Mouse (Mus musculus) stomach, embryonic 14.5 days (tissue): ENCODE data around the gene Gstt2. TPM values are rescaled to one million over a fixed set of nuclear protein-coding genes. Genes with fewer than 3 reads are reported as not detected.

Source experiments
- ATAC-seq: fragments of 200-750 bp; cut with Nextera tagmentation; 2 replicates; pipeline ENCODE4 v1.8.0; 2017; ENCODE audit warnings: low read depth, moderate TSS enrichment; ENCODE audit not compliant: insufficient number of reproducible peaks, insufficient read depth, low FRiP score
- H3K27ac ChIP-seq: fragments of 300-500 bp; sonication (generic); 2 replicates; pipeline ENCODE4 v1.5.1; 2014; ENCODE audit warnings: mild to moderate bottlenecking, low read length, moderate library complexity, mixed read lengths
- H3K27me3 ChIP-seq: fragments of 300-500 bp; sonication (generic); 2 replicates; pipeline ENCODE4 v1.6.1; 2014; ENCODE audit warnings: low read length, control low read depth, mixed read lengths; ENCODE audit not compliant: control insufficient read depth, insufficient read depth
- H3K36me3 ChIP-seq: fragments of 300-500 bp; sonication (generic); 2 replicates; pipeline ENCODE4 v1.6.1; 2014; ENCODE audit warnings: mild to moderate bottlenecking, control low read depth, low read length, moderate library complexity, mixed read lengths; ENCODE audit not compliant: control insufficient read depth, insufficient read depth
- H3K4me1 ChIP-seq: fragments of 300-500 bp; sonication (generic); 2 replicates; pipeline ENCODE4 v1.6.1; 2014; ENCODE audit warnings: low read length, control low read depth, mixed read lengths; ENCODE audit not compliant: control insufficient read depth, insufficient read depth
- H3K4me2 ChIP-seq: fragments of 300-500 bp; sonication (generic); replicated peaks from 2 replicates; pipeline ENCODE4 v1.6.1; 2014; ENCODE audit warnings: low read depth, low read length, control low read depth
- H3K4me3 ChIP-seq: fragments of 300-500 bp; sonication (generic); 2 replicates; pipeline ENCODE4 v1.5.1; 2014; ENCODE audit warnings: low read depth, low read length, control low read depth
- H3K9ac ChIP-seq: fragments of 300-500 bp; sonication (generic); replicated peaks from 2 replicates; pipeline ENCODE4 v1.6.1; 2014; ENCODE audit warnings: low read depth, mild to moderate bottlenecking, control low read depth, low read length, moderate library complexity, mixed read lengths
- H3K9me3 ChIP-seq: fragments of 300-500 bp; sonication (generic); 2 replicates; pipeline ENCODE4 v1.6.1; 2016; ENCODE audit warnings: low read depth, low read length, control low read depth; ENCODE audit not compliant: control insufficient read depth
- WGBS: fragments of 180-500 bp; shearing (Covaris S2); extraction: QIAGEN DNeasy Blood & Tissue Kit; methylation state at CpG from one replicate; pipeline ENCODE4 v1.1.7; 2014; 5-methylcytosine and 5-hydroxymethylcytosine counted together
- polyA plus RNA-seq: library from polyadenylated mRNA; unstranded; fragments of >200 nt; fragmentation: Nextera tagmentation; extraction: Ambion mirVana; gene quantifications from 2 replicates; pipeline ENCODE4 v1.2.1, GENCODE M21; 2014

Gene Gstt2
- polyA plus RNA-seq = 43.5 and 47.4 TPM in 2 replicates

DNA sequence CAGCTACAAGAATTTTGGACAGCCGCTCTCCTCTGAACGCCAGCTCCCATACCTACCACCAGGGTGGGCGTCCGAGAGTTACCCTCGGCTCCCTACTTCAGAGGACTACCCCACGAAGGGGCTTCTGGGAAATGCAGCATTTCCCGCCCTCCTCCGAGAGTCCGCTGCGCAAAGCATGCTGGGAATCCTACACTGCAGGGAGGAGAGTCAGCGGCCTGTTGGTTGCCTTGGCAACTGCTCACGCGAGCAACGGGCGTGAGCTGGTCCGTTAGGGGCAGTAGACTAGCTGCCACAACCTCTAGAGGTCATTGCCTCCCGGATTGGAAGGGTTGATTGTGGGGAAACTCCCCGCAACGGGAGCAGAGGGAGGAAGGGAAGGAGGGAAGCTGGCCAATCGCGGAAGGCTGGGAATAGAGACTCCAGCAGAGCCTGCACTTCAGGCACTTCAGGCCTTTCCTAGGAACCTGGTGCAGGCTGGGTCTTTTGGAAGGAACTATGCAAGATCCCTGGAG lies at the start of gene Gstt2:
Gene Gstt2 (minus strand): TSS at position 177 of the 512 bp plus-strand sequence.
- no peaks in the 10 kb centered on the region for H3K9me3 ChIP-seq
- H3K4me2 ChIP-seq = peak within 1 kb of the TSS; percentile 55
- peak; percentile 83 for ATAC-seq
- H3K4me3 ChIP-seq = peak within 1 kb of the TSS; percentile 32
- H3K9ac ChIP-seq = peak within 1 kb of the TSS; percentile 41
- H3K27me3 ChIP-seq = no peaks in the 10 kb centered on the region
- H3K36me3 ChIP-seq = no peaks in the 10 kb centered on the region
- H3K27ac ChIP-seq = peak within 1 kb of the TSS; percentile 83
- 1% methylated on average over 21 of the region's 21 CpGs for WGBS
- peaks cover 20% of the 10 kb centered on the region for H3K4me1 ChIP-seq

DNA sequence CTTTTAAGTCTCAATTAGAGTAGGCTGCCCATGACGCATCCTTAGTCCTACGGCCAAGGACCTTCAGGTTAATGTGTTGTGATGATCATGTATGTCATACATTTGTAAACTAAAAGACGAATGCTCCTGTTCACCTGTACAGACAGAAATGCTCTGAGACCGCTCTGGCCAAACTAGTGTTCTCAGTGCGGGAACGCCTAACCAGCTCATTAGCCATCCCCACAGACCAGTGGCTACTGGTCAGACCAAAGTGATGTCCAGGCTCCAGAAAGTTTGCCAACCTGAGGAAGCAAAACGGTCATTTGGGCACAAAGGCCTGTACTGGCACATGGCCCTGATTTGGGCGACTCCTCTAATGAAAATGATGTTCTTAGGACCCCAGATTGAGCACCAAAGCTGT lies 47.5 kb upstream of the Gstt2 start:
- no peaks in the 10 kb centered on the region for H3K27me3 ChIP-seq
- H3K4me3 ChIP-seq = no peak overlapping the region
- no peak overlapping the region for H3K4me2 ChIP-seq
- H3K36me3 ChIP-seq = no peaks in the 10 kb centered on the region
- no peaks in the 10 kb centered on the region for H3K9me3 ChIP-seq
- no peak overlapping the region for H3K27ac ChIP-seq
- 88% methylated on average over 8 of the region's 8 CpGs for WGBS
- peaks cover 14% of the 10 kb centered on the region; the same call in 1 of the 2 replicates for H3K4me1 ChIP-seq
- H3K9ac ChIP-seq = no peak overlapping the region
- ATAC-seq = no peak

DNA sequence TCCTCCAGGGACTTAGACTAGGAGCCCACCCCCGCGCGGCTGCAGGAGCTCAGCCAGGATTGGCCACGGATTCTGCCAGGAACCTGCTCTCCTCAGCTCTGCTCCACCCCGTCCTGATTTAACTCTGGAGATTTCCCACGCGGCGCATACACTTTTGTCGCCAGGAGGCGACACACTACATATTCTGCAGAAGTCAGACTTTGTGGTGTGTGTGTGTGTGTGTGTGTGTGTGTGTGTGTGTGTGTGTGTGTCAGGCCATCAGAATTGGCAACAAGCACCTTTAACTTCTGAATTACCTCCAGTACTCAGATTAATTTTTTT lies 46.0 kb upstream of the Gstt2 start:
- Histone ChIP-seq H3K9ac (no peak overlapping the region), H3K27me3 (no peaks in the 10 kb centered on the region), H3K27ac (no peak overlapping the region), H3K4me1 (peaks cover 14% of the 10 kb centered on the region; the same call in 1 of the 2 replicates), H3K4me3 (no peak overlapping the region), H3K9me3 (no peaks in the 10 kb centered on the region), H3K4me2 (no peak overlapping the region; the same call in 1 of the 2 replicates), H3K36me3 (no peaks in the 10 kb centered on the region)
- WGBS = 2% methylated on average over 10 of the region's 10 CpGs
- ATAC-seq = peak; percentile 42; the same call in 1 of the 2 replicates

DNA sequence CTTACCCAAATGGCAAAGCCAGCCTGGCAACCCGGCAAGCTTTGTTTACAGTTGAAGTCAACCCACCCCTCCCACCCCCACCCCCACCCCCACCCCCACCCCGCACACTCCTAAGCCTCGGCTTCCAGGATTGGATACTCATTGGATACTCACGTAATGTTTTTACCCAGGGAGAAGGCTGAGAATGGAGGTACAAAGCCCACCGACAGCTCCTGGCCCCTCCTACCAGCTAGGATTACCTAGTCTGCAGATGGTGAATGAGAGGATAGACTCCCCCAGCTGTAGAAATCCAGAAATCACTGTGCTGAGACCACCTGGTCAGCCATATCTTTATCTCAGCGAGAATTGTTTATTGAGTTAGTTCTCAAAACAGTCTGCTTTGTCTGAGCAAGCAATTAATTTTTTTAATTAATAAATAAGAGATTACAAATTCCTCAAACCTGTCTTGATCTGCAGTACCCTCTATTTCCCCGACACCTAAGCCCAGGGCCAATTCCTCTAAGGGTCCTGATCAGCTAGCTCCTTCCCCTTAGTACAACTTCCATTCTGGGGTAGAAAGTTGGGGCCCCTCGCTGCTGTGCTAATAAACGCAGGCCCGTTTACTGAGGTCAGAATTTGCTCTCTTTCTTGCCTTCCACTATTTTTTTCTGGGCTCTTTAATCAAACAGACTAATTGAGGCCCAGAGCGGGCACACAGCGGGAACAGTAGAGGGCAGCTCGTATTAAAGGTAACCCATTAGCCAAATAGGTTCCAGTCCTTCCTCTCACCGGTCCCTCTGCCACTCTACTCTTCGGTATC lies 45.4 kb upstream of the Gstt2 start:
- H3K27me3 ChIP-seq = no peaks in the 10 kb centered on the region
- no peak overlapping the region for H3K9ac ChIP-seq
- no peak; the same call in 1 of the 2 replicates for ATAC-seq
- H3K27ac ChIP-seq = no peak overlapping the region; the same call in 1 of the 2 replicates
- no peak overlapping the region for H3K4me3 ChIP-seq
- no peaks in the 10 kb centered on the region for H3K36me3 ChIP-seq
- H3K4me2 ChIP-seq = no peak overlapping the region; the same call in 1 of the 2 replicates
- H3K4me1 ChIP-seq = peaks cover 14% of the 10 kb centered on the region; the same call in 1 of the 2 replicates
- 5% methylated on average over 15 of the region's 15 CpGs for WGBS
- H3K9me3 ChIP-seq = no peaks in the 10 kb centered on the region

DNA sequence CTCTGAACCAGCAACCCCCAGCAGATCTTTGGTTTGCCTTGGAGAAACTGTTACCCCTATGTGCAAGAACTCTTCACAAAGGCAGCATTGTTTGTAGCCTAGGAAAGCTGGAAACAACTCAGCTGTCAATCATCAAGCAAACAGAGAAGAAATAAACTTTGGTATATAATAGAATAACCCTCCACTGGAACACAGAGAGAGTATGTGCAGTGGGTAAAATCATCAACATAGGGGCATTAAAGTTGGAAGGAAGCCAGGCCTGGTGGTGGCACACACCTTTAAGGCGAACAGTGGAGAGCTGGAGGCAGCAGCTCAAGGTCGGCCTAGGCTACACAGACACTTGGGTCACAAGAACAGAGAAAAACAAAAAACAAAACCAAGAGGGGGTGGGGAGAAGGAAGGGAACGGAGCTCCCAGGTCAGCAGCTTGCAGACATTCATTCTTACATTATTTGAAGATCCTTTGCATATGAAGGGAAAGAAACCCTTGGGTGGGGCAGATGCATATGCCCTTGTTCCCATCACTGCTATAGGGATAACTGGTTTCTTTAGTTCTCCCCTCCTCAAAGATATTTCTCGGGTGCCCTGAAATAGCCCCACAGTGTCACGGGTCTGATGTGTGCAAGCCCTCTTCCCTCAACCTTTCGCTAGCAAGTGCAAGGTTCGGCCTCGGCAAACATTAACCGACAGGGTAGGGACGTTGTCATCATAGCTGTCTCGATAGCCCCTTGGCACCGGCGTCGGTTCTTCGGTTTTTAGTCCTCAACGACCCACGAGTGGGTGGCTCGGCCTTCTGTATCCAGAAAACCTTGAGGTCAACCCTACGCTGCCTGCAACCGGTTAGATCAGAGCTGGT lies 44.6 kb upstream of the Gstt2 start:
- Histone ChIP-seq H3K4me2 (no peak overlapping the region), H3K36me3 (no peaks in the 10 kb centered on the region), H3K4me3 (no peak overlapping the region), H3K4me1 (peaks cover 14% of the 10 kb centered on the region; the same call in 1 of the 2 replicates), H3K27ac (no peak overlapping the region; the same call in 1 of the 2 replicates), H3K27me3 (no peaks in the 10 kb centered on the region), H3K9me3 (no peaks in the 10 kb centered on the region), H3K9ac (no peak overlapping the region)
- peak; percentile 46; the same call in 1 of the 2 replicates for ATAC-seq
- 20% methylated on average over 20 of the region's 20 CpGs for WGBS

DNA sequence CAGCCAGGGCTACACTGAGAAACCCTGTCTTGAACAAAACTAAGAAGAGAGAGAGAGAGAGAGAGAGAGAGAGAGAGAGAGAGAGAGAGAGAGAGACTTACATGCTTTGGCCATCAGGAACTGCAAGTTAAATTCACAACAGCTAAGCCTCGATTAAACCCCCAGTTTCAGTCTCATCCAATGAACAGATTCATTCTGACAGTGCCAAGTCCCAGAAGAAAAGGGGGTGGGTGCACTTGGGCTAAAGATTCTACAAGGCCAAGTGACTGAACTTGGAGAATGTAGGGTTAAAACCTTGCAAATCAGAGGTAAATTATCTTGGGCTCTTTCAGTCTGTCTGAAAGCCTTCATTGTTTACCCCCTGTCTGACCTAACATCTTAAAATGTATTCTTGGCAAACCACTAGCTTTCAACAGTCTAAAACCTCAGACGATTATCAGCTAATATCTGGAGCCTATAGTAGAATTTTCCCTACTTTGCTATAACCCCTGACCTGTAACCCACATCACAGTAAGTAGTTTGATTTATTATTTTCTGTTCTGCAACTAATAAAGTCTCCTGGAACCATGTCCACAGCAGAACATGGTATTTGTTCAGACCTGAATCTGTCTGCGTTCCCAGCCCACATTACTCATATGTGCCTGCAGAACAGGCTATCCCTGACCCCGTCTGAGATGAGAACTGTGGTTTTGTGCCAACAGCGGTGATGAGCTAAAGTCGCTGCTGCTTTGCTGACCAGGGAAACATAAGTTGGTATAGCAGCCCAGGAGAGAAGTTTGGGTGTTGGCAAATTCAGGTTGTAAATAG lies 43.8 kb upstream of the Gstt2 start:
- Histone ChIP-seq H3K27ac (no peak overlapping the region; the same call in 1 of the 2 replicates), H3K36me3 (no peaks in the 10 kb centered on the region), H3K4me1 (peaks cover 14% of the 10 kb centered on the region; the same call in 1 of the 2 replicates), H3K9me3 (no peaks in the 10 kb centered on the region), H3K4me2 (no peak overlapping the region), H3K27me3 (no peaks in the 10 kb centered on the region), H3K9ac (no peak overlapping the region), H3K4me3 (no peak overlapping the region)
- no peak for ATAC-seq
- 28% methylated on average over 6 of the region's 6 CpGs for WGBS

DNA sequence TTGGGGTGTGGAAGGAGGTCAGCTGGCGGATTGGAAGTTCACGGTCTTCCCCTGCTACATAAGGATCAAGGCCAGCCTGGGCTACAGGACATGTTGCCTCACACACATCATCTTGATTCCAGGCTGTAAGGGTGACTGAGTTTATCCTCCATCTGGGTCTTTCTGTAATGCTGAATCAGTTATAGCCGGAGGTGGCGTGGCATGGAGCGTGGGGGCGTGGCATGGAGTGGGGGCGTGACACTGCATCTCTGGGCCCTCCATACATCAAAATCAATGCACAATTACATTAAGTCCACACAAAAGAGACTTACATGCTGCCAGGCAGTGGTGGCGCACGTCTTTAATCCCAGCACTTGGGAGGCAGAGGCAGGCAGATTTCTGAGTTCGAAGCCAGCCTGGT lies 43.1 kb upstream of the Gstt2 start:
- no peak overlapping the region for H3K4me2 ChIP-seq
- peaks cover 14% of the 10 kb centered on the region; the same call in 1 of the 2 replicates for H3K4me1 ChIP-seq
- no peaks in the 10 kb centered on the region for H3K27me3 ChIP-seq
- H3K9ac ChIP-seq = no peak overlapping the region
- no peaks in the 10 kb centered on the region for H3K9me3 ChIP-seq
- H3K27ac ChIP-seq = no peak overlapping the region
- H3K4me3 ChIP-seq = no peak overlapping the region
- H3K36me3 ChIP-seq = no peaks in the 10 kb centered on the region
- ATAC-seq = no peak
- WGBS = 96% methylated on average over 10 of the region's 10 CpGs
